Mouse (Mus musculus) neural tube, embryonic 12.5 days (tissue): ENCODE measurements at regions not wholly inside any gene's neighbourhood (a gene's known extent, or its start where the extent isn't known, plus 50 kb on each side); places are given as distances from the start of the nearest gene placed in this dataset.

Source experiments
- ATAC-seq: fragments of 200-750 bp; cut with Nextera tagmentation; 2 replicates; pipeline ENCODE4 v1.8.0; 2017; ENCODE audit warnings: low read depth, mild to moderate bottlenecking, moderate TSS enrichment, moderate library complexity; ENCODE audit not compliant: low FRiP score
- H3K27ac ChIP-seq: fragments of 300-500 bp; sonication (generic); 2 replicates; pipeline ENCODE4 v1.5.1; 2016
- H3K27me3 ChIP-seq: fragments of 300-500 bp; sonication (generic); replicated peaks from 2 replicates; pipeline ENCODE4 v1.6.1; 2016; ENCODE audit warnings: mild to moderate bottlenecking
- H3K36me3 ChIP-seq: fragments of 300-500 bp; sonication (generic); 2 replicates; pipeline ENCODE4 v1.6.1; 2016; ENCODE audit warnings: mild to moderate bottlenecking
- H3K4me1 ChIP-seq: fragments of 300-500 bp; sonication (generic); 2 replicates; pipeline ENCODE4 v1.6.1; 2016
- H3K4me2 ChIP-seq: fragments of 300-500 bp; sonication (generic); replicated peaks from 2 replicates; pipeline ENCODE4 v1.6.1; 2016; ENCODE audit warnings: mild to moderate bottlenecking
- H3K4me3 ChIP-seq: fragments of 300-500 bp; sonication (generic); 2 replicates; pipeline ENCODE4 v1.5.1; 2016
- H3K9ac ChIP-seq: fragments of 300-500 bp; sonication (generic); 2 replicates; pipeline ENCODE4 v1.6.1; 2016; ENCODE audit warnings: mild to moderate bottlenecking
- H3K9me3 ChIP-seq: fragments of 300-500 bp; sonication (generic); 2 replicates; pipeline ENCODE4 v1.6.1; 2016; ENCODE audit warnings: mild to moderate bottlenecking
- WGBS: fragments of 180-500 bp; shearing (Covaris S2); methylation state at CpG from one replicate; pipeline ENCODE4 v1.1.7; 2016; 5-methylcytosine and 5-hydroxymethylcytosine counted together

- H3K27me3 ChIP-seq = 0 out of 2 replicates have a peak, but pooled peaks cover 4% of the 10 kb centered on the region
- no peaks in the 10 kb centered on the region for H3K9me3 ChIP-seq
- WGBS = 23% methylated on average over 9 of the region's 9 CpGs
- no peak overlapping the region for H3K4me3 ChIP-seq
- H3K9ac ChIP-seq = no peak overlapping the region
- H3K36me3 ChIP-seq = no peaks in the 10 kb centered on the region
- no peak overlapping the region for H3K4me2 ChIP-seq
- peaks cover 4% of the 10 kb centered on the region; the same call in 1 of the 2 replicates for H3K4me1 ChIP-seq
- no peak for ATAC-seq
- no peak overlapping the region for H3K27ac ChIP-seq
Measured at GRCm38 (mm10) chr11:32931928-32932327, 107.5 kb upstream of the Smim23 start.

- peak; percentile 50; the same call in 1 of the 2 replicates for ATAC-seq
- Histone ChIP-seq H3K36me3 (no peaks in the 10 kb centered on the region), H3K4me3 (no peak overlapping the region), H3K27ac (no peak overlapping the region), H3K4me1 (peaks cover 5% of the 10 kb centered on the region), H3K27me3 (0 out of 2 replicates have a peak, but pooled peaks cover 8% of the 10 kb centered on the region), H3K4me2 (peak overlapping the region; percentile 48), H3K9me3 (no peaks in the 10 kb centered on the region), H3K9ac (no peak overlapping the region)
- WGBS = 8% methylated on average over 12 of the region's 14 CpGs
Measured at GRCm38 (mm10) chr11:32931018-32931417, 106.6 kb upstream of the Smim23 start.

GRCm38 (mm10) chr11:32928837-32929236 lies 104.4 kb upstream of the Smim23 start:
- H3K9me3 ChIP-seq = no peaks in the 10 kb centered on the region
- no peak for ATAC-seq
- H3K27ac ChIP-seq = no peak overlapping the region
- 69% methylated on average over 2 of the region's 2 CpGs for WGBS
- peaks cover 9% of the 10 kb centered on the region; the same call in 1 of the 2 replicates for H3K27me3 ChIP-seq
- peaks cover 10% of the 10 kb centered on the region for H3K4me1 ChIP-seq
- H3K36me3 ChIP-seq = no peaks in the 10 kb centered on the region
- H3K4me3 ChIP-seq = no peak overlapping the region
- H3K4me2 ChIP-seq = no peak overlapping the region
- H3K9ac ChIP-seq = no peak overlapping the region

- WGBS = 5% methylated on average over 33 of the region's 33 CpGs
- H3K27ac ChIP-seq = no peak overlapping the region
- peaks cover 9% of the 10 kb centered on the region; the same call in 1 of the 2 replicates for H3K27me3 ChIP-seq
- 0 out of 2 replicates have a peak, but pooled peaks have one; percentile 33 for ATAC-seq
- no peaks in the 10 kb centered on the region for H3K9me3 ChIP-seq
- no peak overlapping the region for H3K4me3 ChIP-seq
- peak overlapping the region; percentile 53 for H3K4me2 ChIP-seq
- H3K9ac ChIP-seq = peak overlapping the region; percentile 13; the same call in 1 of the 2 replicates
- no peaks in the 10 kb centered on the region for H3K36me3 ChIP-seq
- H3K4me1 ChIP-seq = peaks cover 6% of the 10 kb centered on the region; the same call in 1 of the 2 replicates
Measured at GRCm38 (mm10) chr11:32925421-32926271, 101.2 kb upstream of the Smim23 start.

GRCm38 (mm10) chr11:32924932-32925331 lies 100.5 kb upstream of the Smim23 start:
- Histone ChIP-seq H3K4me3 (no peak overlapping the region), H3K27me3 (peaks cover 7% of the 10 kb centered on the region; the same call in 1 of the 2 replicates), H3K9me3 (no peaks in the 10 kb centered on the region), H3K36me3 (no peaks in the 10 kb centered on the region), H3K27ac (no peak overlapping the region), H3K9ac (no peak overlapping the region), H3K4me1 (peaks cover 6% of the 10 kb centered on the region; the same call in 1 of the 2 replicates), H3K4me2 (no peak overlapping the region)
- ATAC-seq = no peak
- 76% methylated on average over 7 of the region's 7 CpGs for WGBS

GRCm38 (mm10) chr11:32913071-32913470 lies 88.7 kb upstream of the Smim23 start:
- Histone ChIP-seq H3K4me3 (no peak overlapping the region), H3K9ac (no peak overlapping the region)

GRCm38 (mm10) chr11:32911791-32912190 lies 87.4 kb upstream of the Smim23 start:
- Histone ChIP-seq H3K36me3 (no peaks in the 10 kb centered on the region), H3K4me2 (no peak overlapping the region), H3K27me3 (no peaks in the 10 kb centered on the region), H3K4me3 (no peak overlapping the region), H3K9me3 (no peaks in the 10 kb centered on the region), H3K9ac (no peak overlapping the region), H3K27ac (no peak overlapping the region), H3K4me1 (peaks cover 5% of the 10 kb centered on the region; the same call in 1 of the 2 replicates)
- WGBS = 83% methylated on average over 4 of the region's 4 CpGs
- no peak for ATAC-seq

More at GRCm38 (mm10) chr11:32913071-32913470, 88.7 kb upstream of the Smim23 start:
- no peak overlapping the region for H3K27ac ChIP-seq
- 82% methylated on average over 3 of the region's 3 CpGs for WGBS
- H3K36me3 ChIP-seq = no peaks in the 10 kb centered on the region
- H3K4me1 ChIP-seq = no peaks in the 10 kb centered on the region
- H3K9me3 ChIP-seq = no peaks in the 10 kb centered on the region
- H3K4me2 ChIP-seq = no peak overlapping the region
- ATAC-seq = no peak
- no peaks in the 10 kb centered on the region for H3K27me3 ChIP-seq

- Histone ChIP-seq H3K9me3 (no peaks in the 10 kb centered on the region), H3K9ac (no peak overlapping the region), H3K36me3 (no peaks in the 10 kb centered on the region), H3K4me1 (peaks cover 5% of the 10 kb centered on the region; the same call in 1 of the 2 replicates), H3K27me3 (no peaks in the 10 kb centered on the region), H3K27ac (no peak overlapping the region), H3K4me3 (no peak overlapping the region), H3K4me2 (no peak overlapping the region)
- no peak for ATAC-seq
- WGBS = 73% methylated on average over 14 of the region's 14 CpGs
Measured at GRCm38 (mm10) chr11:32908723-32909411, 84.5 kb upstream of the Smim23 start.

GRCm38 (mm10) chr11:32907520-32908233 lies 83.3 kb upstream of the Smim23 start:
- 73% methylated on average over 10 of the region's 10 CpGs for WGBS
- Histone ChIP-seq H3K27ac (no peak overlapping the region), H3K4me3 (no peak overlapping the region), H3K36me3 (no peaks in the 10 kb centered on the region), H3K4me1 (peaks cover 5% of the 10 kb centered on the region; the same call in 1 of the 2 replicates), H3K27me3 (no peaks in the 10 kb centered on the region), H3K9me3 (no peaks in the 10 kb centered on the region), H3K9ac (no peak overlapping the region), H3K4me2 (no peak overlapping the region)
- ATAC-seq = no peak

- Histone ChIP-seq H3K36me3 (no peaks in the 10 kb centered on the region), H3K27me3 (no peaks in the 10 kb centered on the region), H3K4me1 (peaks cover 5% of the 10 kb centered on the region; the same call in 1 of the 2 replicates), H3K4me2 (no peak overlapping the region), H3K9me3 (no peaks in the 10 kb centered on the region), H3K9ac (no peak overlapping the region), H3K27ac (no peak overlapping the region), H3K4me3 (no peak overlapping the region)
- ATAC-seq = no peak
Measured at GRCm38 (mm10) chr11:32903970-32904369, 79.6 kb upstream of the Smim23 start.

- no peaks in the 10 kb centered on the region for H3K9me3 ChIP-seq
- WGBS = 90% methylated on average over 3 of the region's 3 CpGs
- ATAC-seq = no peak
Measured at GRCm38 (mm10) chr11:32903389-32903788, 79.0 kb upstream of the Smim23 start.

GRCm38 (mm10) chr11:32902923-32903322 lies 78.5 kb upstream of the Smim23 start:
- no peak overlapping the region for H3K4me2 ChIP-seq
- ATAC-seq = no peak
- no peaks in the 10 kb centered on the region for H3K27me3 ChIP-seq
- no peaks in the 10 kb centered on the region for H3K9me3 ChIP-seq
- H3K9ac ChIP-seq = no peak overlapping the region
- H3K4me1 ChIP-seq = peaks cover 5% of the 10 kb centered on the region; the same call in 1 of the 2 replicates
- H3K4me3 ChIP-seq = no peak overlapping the region
- WGBS = 62% methylated on average over 7 of the region's 10 CpGs
- H3K27ac ChIP-seq = no peak overlapping the region
- no peaks in the 10 kb centered on the region for H3K36me3 ChIP-seq

More at GRCm38 (mm10) chr11:32903389-32903788, 79.0 kb upstream of the Smim23 start:
- peaks cover 5% of the 10 kb centered on the region; the same call in 1 of the 2 replicates for H3K4me1 ChIP-seq
- H3K4me3 ChIP-seq = no peak overlapping the region
- no peaks in the 10 kb centered on the region for H3K36me3 ChIP-seq
- no peak overlapping the region for H3K4me2 ChIP-seq
- H3K27ac ChIP-seq = no peak overlapping the region
- H3K9ac ChIP-seq = no peak overlapping the region
- no peaks in the 10 kb centered on the region for H3K27me3 ChIP-seq
